Mouse (Mus musculus) T-cell, adult 2 months (primary cell): ENCODE measurements around the gene Neurl1a.

ENCODE experiments used
- DNase-seq: peaks from one replicate; pipeline ENCODE4 v3.0.0; 2022; ENCODE audit warnings: low spot score

The Neurl1a gene

DNA sequence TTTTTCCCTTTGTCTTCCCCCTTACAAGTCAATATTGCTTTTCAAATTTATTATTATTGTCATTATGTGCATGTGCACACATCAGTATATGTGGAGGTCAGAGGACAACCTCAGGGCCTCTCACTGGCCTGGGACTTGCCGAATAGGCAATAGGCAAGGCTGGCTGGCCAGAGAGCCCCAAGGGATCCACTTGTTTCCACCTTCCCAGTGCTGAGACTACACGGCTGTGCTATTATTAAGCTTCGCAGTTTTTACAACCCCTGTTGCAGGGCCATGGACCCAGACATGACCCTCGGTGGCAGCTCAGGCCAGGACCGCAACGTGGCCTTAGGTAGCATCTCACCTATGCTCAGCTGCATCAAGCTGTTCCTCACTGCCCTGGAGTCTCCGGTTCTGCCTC is 33.8 kb downstream of the Neurl1a start:
- no peak for DNase-seq

- DNase-seq: no peak
These were observed 34.9 kb downstream of the Neurl1a start for GRCm38 (mm10) chr19:47213470-47213869.

- no peak for DNase-seq
These were observed 38.1 kb downstream of the Neurl1a start for GRCm38 (mm10) chr19:47216766-47217165.

- no peak for DNase-seq
These were observed 41.0 kb downstream of the Neurl1a start for GRCm38 (mm10) chr19:47219622-47220021.

DNA sequence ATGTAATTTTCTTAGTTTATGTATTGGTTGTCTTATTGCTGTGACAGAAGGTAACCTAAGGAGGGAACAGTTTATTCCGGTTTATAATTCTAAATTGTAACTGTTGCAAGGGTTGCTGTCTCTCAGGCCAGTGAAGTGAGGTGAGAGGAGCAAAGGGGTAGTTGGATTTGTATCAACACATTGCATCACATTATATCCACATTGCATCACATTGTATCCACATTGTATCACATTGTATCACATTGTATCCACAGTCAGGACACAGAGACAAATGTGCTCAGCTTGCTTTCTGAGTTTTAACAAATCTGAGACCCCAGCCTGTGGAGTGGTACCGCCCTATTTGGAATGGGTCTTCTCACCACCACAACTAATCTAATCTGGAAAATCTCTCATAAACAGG is 41.6 kb downstream of the Neurl1a start:
- DNase-seq: no peak

- no peak for DNase-seq
These were observed 42.4 kb downstream of the Neurl1a start for GRCm38 (mm10) chr19:47221006-47221405.

GRCm38 (mm10) chr19:47221500-47222153 is 43.0 kb downstream of the Neurl1a start:
- DNase-seq: no peak

DNA sequence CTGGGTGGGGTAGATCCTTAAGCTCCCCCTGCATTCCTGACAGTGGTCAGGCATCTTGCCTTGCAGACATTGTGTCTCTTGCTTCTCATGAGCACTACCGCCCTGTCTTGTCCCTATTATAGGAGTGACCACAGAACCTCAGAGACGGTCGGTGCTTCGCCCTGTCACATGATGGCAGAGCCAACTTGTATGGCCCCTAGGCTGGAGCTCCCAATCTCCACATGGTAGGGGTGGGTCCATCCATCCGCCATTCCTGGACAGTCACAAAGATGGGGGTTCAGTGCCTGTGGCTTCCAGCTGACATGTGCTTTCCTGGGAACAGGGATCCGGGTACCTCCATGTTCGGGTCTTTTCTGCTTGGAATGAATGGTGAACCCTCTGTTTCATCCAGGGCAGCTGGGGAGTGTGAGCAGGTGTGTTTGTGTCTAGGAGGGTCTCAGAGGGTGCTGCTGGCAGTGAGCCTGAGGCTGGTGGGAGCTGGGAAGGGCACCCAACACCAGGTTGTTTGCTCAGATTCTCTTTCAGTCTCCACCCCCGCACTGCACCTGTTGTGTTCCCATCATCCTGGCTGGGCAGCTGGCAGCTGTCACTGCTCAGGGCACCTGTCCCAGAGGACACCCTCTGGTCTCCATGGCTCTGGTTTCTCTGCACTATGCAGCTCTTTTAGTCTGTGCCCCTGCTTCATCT is 43.7 kb downstream of the Neurl1a start:
- no peak for DNase-seq

GRCm38 (mm10) chr19:47222841-47223557 is 44.4 kb downstream of the Neurl1a start:
- DNase-seq: no peak

- DNase-seq: no peak
These were observed 46.1 kb downstream of the Neurl1a start for GRCm38 (mm10) chr19:47224743-47225142.

GRCm38 (mm10) chr19:47225791-47226190 is 47.2 kb downstream of the Neurl1a start:
- no peak for DNase-seq

DNA sequence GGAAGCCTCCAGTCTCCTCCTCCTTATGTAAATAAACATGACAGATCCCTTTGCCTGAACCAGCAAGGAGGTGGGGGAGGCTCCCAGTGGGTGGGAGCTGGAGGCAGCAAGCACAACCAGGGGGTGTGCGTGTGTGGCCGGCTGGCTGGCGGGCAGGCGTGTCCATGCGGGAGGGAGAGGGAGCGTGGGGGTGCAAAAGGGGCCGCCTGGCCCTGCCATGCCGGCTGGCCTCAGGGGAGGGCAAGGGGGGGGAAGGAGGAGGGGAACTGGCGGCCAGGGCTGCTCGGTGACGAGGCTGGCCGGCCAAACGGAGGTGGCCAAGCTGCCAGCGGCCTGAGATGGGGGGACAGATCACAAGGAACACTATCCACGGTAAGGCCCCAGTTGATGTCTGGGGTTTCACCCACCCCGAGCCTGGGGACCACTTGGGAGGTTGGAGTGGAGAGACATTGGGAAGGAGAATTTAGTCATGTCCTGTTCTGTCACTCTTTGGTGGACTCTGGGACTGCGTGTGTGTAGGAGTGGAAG is 50.2 kb downstream of the Neurl1a start:
- no peak for DNase-seq

DNA sequence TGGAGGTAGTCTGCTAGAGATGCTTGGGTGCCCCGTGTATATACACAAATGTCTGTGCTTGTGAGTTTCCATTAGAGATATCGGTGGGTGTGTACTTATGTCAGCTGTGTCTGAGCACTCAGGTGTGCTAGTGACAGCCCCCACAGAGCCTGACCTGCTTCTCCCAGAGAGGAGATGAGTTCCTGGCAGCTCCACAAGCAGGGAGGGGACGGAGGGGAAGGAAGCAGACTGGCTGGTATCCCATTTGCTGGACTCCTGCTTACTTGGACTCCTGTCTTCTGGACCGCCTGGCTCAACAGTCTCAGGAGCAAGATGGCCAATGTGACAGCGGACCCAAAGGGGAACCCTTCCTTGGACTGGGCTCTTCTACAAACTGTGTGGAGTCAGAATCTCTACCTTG is 50.8 kb downstream of the Neurl1a start:
- no peak for DNase-seq

GRCm38 (mm10) chr19:47230082-47230481 is 51.5 kb downstream of the Neurl1a start:
- DNase-seq: no peak

DNA sequence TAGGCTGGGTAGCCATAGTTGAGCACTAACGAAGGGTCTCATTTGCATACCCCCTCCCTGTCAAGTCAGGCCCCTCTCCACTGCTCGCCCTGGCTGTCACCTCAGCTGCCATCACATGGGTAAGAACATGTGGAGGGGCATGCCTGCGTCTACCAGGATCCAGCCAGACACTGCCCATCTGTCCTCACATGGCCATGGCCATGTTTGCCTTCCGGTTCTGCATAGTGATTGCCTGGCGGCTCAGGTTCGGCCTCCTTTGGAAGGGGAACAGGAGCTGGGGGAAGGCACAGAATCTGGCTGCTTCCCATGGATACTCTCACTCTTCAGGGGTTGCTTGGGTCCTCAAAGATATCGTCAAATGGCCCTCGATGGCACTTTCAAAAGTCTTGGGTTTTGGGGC is 52.1 kb downstream of the Neurl1a start:
- DNase-seq: no peak

DNA sequence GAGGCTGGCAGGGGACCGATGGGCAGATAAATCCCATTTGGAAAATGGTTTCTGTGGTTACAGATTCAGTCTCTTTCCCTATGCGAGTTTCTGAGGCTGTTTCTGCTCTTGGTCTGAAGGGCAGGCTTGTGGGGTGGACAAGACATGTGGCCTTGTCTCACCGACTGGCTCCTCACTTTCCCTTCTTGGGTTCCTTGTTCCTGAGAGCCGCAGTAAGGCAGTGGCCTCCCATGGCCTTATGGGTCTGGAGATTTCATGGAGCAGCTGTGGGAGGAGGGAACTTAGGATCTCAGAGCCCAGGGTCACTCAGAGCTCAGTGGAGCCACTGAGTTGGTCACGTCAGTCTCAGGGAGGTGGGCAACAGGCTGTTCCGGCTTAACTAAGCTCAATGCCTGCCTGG is 52.8 kb downstream of the Neurl1a start:
- no peak for DNase-seq

DNA sequence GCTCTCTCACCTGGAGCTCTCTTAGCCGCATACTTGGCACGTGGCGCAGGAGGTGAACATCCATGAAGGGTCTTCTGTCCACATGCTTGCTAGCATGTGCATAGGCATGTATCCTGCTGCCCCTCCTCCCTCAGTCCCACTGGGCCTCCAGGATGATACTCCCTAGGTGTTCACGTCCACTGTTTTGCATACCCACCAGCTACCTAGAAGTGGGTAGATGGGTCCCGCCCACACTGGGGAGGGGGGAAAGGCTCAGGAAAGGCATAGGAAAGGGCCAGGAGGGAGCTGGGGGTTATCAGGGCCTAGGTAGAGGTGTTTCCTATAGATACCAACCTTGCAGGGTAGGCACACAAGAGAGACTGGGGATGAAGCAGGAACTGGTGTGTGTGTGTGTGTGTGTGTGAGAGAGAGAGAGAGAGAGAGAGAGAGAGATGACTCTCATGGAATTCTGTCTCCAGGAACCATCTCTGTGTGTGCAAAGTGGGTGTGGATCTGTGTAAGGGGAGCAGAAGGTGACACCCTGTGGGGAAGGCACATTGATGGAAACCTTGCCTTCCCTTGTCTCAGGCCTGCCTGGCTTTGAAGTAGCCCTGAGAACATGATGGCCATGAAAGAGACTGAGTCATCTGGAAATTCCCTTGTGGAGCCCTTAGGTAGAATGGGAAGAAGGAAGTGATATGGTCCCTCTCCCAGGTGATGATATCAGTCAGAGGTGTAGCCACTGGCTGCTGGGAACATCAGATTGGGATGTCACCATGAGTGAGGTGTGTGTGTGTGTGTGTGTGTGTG is 53.7 kb downstream of the Neurl1a start:
- DNase-seq: no peak

DNA sequence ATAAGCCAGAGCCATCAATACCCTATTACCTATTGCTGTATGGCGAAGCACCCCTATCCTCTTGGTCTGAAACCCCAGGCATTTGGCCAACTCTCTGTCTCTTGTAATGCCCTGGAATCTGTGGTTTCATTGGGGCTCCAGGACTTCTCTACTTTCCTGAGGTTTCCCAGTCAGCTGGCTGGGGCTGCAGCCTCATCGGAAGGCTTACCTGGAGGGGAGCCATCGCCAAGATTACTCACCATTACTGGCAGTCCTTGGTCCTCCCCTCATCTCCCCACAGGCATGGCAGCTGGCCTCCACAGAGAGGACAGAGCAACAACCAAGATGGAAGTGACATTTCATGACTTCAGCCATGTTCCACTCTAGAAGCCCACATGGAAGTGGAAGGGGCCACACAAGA is 54.5 kb downstream of the Neurl1a start:
- DNase-seq: no peak

- DNase-seq: no peak
These were observed 61.5 kb downstream of the Neurl1a start for GRCm38 (mm10) chr19:47240076-47240475.

DNA sequence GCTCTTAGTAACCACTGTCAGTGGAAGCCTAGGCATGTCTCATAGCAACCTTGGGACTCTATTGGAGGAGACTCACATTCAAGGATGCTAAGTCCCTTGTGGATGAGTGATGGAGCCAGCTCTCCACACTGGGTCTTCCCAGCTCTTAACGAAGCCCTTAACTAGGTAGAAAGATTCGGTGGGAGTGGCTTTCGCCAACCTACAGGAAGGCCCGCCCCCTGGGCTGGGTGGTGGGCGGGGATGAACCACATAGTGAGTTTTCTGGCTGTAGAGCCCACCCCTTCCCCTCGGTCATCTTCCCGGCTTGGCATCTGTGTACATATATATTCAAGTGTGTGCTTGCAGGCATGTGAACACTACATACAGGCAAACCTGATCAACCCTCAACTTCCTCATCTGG is 62.3 kb downstream of the Neurl1a start:
- DNase-seq: no peak

GRCm38 (mm10) chr19:47242227-47242626 is 63.6 kb downstream of the Neurl1a start:
- no peak for DNase-seq

GRCm38 (mm10) chr19:47245512-47245911 is 66.9 kb downstream of the Neurl1a start:
- no peak for DNase-seq
